Mouse (Mus musculus) neural tube, embryonic 13.5 days (tissue): ENCODE results near the gene Ppp1r36. TPM values are rescaled to one million over a fixed set of nuclear protein-coding genes. Genes with fewer than 3 reads are reported as not detected.

Source experiments
- ATAC-seq: fragments of 200-750 bp; cut with Nextera tagmentation; 2 replicates; pipeline ENCODE4 v1.8.0; 2017; ENCODE audit warnings: low read depth, mild to moderate bottlenecking, moderate TSS enrichment, moderate library complexity
- H3K27ac ChIP-seq: fragments of 300-500 bp; sonication (generic); replicated peaks from 2 replicates; pipeline ENCODE4 v1.5.1; 2015; ENCODE audit warnings: moderate library complexity, mild to moderate bottlenecking, inconsistent platforms
- H3K27me3 ChIP-seq: fragments of 300-500 bp; sonication (generic); 2 replicates; pipeline ENCODE4 v1.6.1; 2015; ENCODE audit warnings: mild to moderate bottlenecking, inconsistent platforms
- H3K36me3 ChIP-seq: fragments of 300-500 bp; sonication (generic); 2 replicates; pipeline ENCODE4 v1.6.1; 2015; ENCODE audit warnings: mild to moderate bottlenecking, inconsistent platforms
- H3K4me1 ChIP-seq: fragments of 300-500 bp; sonication (generic); replicated peaks from 2 replicates; pipeline ENCODE4 v1.6.1; 2015; ENCODE audit warnings: inconsistent platforms
- H3K4me2 ChIP-seq: fragments of 300-500 bp; sonication (generic); 2 replicates; pipeline ENCODE4 v1.6.1; 2015; ENCODE audit warnings: inconsistent platforms, mild to moderate bottlenecking, moderate library complexity
- H3K4me3 ChIP-seq: fragments of 300-500 bp; sonication (generic); 2 replicates; pipeline ENCODE4 v1.5.1; 2015; ENCODE audit warnings: mild to moderate bottlenecking, inconsistent platforms
- H3K9ac ChIP-seq: fragments of 300-500 bp; sonication (generic); 2 replicates; pipeline ENCODE4 v1.6.1; 2015; ENCODE audit warnings: moderate library complexity, mild to moderate bottlenecking, inconsistent platforms
- H3K9me3 ChIP-seq: fragments of 300-500 bp; sonication (generic); 2 replicates; pipeline ENCODE4 v1.6.1; 2016; ENCODE audit warnings: inconsistent platforms
- WGBS: fragments of 180-500 bp; shearing (Covaris S2); methylation state at CpG from one replicate; pipeline ENCODE4 v1.1.7; 2015; 5-methylcytosine and 5-hydroxymethylcytosine counted together
- polyA plus RNA-seq: library from polyadenylated mRNA; unstranded; fragments of >200 nt; fragmentation: Nextera tagmentation; extraction: Ambion mirVana; gene quantifications from 2 replicates; pipeline ENCODE4 v1.2.1, GENCODE M21; 2015

Ppp1r36 gene
- polyA plus RNA-seq, 1 experiment from 2014 or later = 0.17 TPM

DNA sequence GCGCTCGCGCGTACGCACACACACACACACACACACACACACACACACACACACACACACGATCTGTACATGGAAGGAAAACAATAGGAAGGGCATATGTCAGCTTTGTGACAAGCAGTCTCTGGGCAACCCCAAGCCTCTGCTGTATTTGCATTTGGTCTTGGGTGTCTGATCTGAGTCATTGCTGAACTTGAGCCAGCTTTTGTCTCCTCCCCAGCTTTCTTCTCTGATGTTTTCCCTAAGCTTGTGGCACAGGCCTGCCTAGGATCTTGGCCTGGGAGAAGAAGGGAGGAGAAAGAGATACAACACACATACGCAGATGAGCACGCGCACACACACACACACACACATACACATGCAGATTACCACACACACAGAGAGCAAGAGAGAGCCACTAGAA is 46.1 kb downstream of the Ppp1r36 start:
- WGBS = 86% methylated on average over 9 of the region's 9 CpGs

GRCm38 (mm10) chr12:76464651-76465252 is 47.4 kb downstream of the Ppp1r36 start:
- H3K4me2 ChIP-seq = peak overlapping the region; percentile 23
- WGBS = 28% methylated on average over 12 of the region's 12 CpGs
- H3K27me3 ChIP-seq = no peaks in the 10 kb centered on the region
- no peak overlapping the region for H3K9ac ChIP-seq
- no peaks in the 10 kb centered on the region for H3K36me3 ChIP-seq
- peak; percentile 72 for ATAC-seq
- H3K4me1 ChIP-seq = peaks cover 20% of the 10 kb centered on the region
- H3K4me3 ChIP-seq = no peak overlapping the region
- peak overlapping the region; percentile 49; the same call in 1 of the 2 replicates for H3K27ac ChIP-seq
- H3K9me3 ChIP-seq = no peaks in the 10 kb centered on the region

More for the DNA sequence above, 46.1 kb downstream of the Ppp1r36 start:
- Histone ChIP-seq H3K4me1 (peaks cover 20% of the 10 kb centered on the region), H3K9ac (no peak overlapping the region), H3K27ac (no peak overlapping the region), H3K4me2 (no peak overlapping the region), H3K27me3 (no peaks in the 10 kb centered on the region), H3K4me3 (no peak overlapping the region), H3K36me3 (no peaks in the 10 kb centered on the region), H3K9me3 (no peaks in the 10 kb centered on the region)
- no peak for ATAC-seq

GRCm38 (mm10) chr12:76466651-76467050 is 49.3 kb downstream of the Ppp1r36 start:
- Histone ChIP-seq H3K4me2 (no peak overlapping the region), H3K4me3 (no peak overlapping the region), H3K9me3 (no peaks in the 10 kb centered on the region), H3K9ac (no peak overlapping the region), H3K36me3 (no peaks in the 10 kb centered on the region), H3K27me3 (no peaks in the 10 kb centered on the region), H3K27ac (no peak overlapping the region), H3K4me1 (peaks cover 20% of the 10 kb centered on the region)
- no peak for ATAC-seq
- 82% methylated on average over 7 of the region's 7 CpGs for WGBS

DNA sequence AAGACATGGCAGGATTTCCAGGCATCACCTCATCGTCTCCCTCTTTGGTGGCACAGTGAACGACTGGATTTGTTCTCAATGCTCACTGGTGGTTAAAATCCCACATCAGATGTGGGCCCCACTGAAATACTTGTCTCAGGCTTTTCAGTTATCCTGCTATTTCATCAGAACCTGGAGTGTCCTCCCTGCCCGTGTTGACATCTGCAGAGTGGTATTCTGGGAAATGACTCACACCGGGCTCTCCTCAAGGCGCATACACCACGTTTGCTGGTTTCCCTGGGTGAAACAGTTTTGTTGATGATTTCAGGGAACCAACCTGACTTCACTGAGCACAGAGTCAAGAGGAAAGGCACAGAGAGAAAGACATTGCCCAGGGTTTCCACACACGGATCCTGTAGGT is 49.9 kb downstream of the Ppp1r36 start:
- Histone ChIP-seq H3K9me3 (no peaks in the 10 kb centered on the region), H3K4me3 (no peak overlapping the region), H3K27me3 (no peaks in the 10 kb centered on the region), H3K4me2 (no peak overlapping the region), H3K4me1 (peaks cover 20% of the 10 kb centered on the region), H3K9ac (no peak overlapping the region), H3K27ac (no peak overlapping the region), H3K36me3 (no peaks in the 10 kb centered on the region)
- WGBS = 70% methylated on average over 7 of the region's 7 CpGs
- no peak for ATAC-seq

GRCm38 (mm10) chr12:76472046-76472445 is 54.7 kb downstream of the Ppp1r36 start:
- H3K4me3 ChIP-seq = no peak overlapping the region
- H3K4me1 ChIP-seq = no peaks in the 10 kb centered on the region
- H3K27ac ChIP-seq = no peak overlapping the region
- peak; percentile 47; the same call in 1 of the 2 replicates for ATAC-seq
- no peaks in the 10 kb centered on the region for H3K27me3 ChIP-seq
- 5% methylated on average over 4 of the region's 4 CpGs for WGBS
- H3K9me3 ChIP-seq = no peaks in the 10 kb centered on the region
- no peaks in the 10 kb centered on the region for H3K36me3 ChIP-seq
- H3K4me2 ChIP-seq = no peak overlapping the region
- H3K9ac ChIP-seq = no peak overlapping the region

GRCm38 (mm10) chr12:76473562-76474245 is 56.4 kb downstream of the Ppp1r36 start:
- no peak for ATAC-seq
- H3K4me1 ChIP-seq = peaks cover 6% of the 10 kb centered on the region; the same call in 1 of the 2 replicates
- no peaks in the 10 kb centered on the region for H3K27me3 ChIP-seq

DNA sequence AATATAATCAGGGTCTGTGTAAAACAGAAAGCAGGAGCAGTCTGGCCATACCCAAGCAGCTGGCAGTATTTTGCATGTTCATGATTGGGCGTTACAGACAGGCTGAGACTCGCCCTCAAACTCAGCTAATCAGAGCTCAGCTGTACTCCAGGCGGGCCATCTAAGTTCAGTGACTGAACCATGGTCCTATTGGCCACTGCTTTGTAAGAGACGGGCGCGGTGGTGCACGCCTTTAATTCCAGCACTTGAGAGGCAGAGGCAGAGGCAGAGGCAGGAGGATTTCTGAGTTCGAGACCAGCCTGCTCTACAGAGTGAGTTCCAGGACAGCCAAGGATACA is 56.9 kb downstream of the Ppp1r36 start:
- peaks cover 6% of the 10 kb centered on the region; the same call in 1 of the 2 replicates for H3K4me1 ChIP-seq
- H3K9me3 ChIP-seq = no peaks in the 10 kb centered on the region
- H3K27me3 ChIP-seq = no peaks in the 10 kb centered on the region
- no peak overlapping the region for H3K9ac ChIP-seq
- 86% methylated on average over 8 of the region's 8 CpGs for WGBS
- H3K4me3 ChIP-seq = no peak overlapping the region
- no peak overlapping the region for H3K27ac ChIP-seq
- no peaks in the 10 kb centered on the region for H3K36me3 ChIP-seq
- ATAC-seq = no peak
- no peak overlapping the region for H3K4me2 ChIP-seq

More at GRCm38 (mm10) chr12:76473562-76474245, 56.4 kb downstream of the Ppp1r36 start:
- WGBS = 77% methylated on average over 10 of the region's 10 CpGs
- H3K9ac ChIP-seq = no peak overlapping the region
- H3K27ac ChIP-seq = no peak overlapping the region
- H3K4me2 ChIP-seq = no peak overlapping the region
- H3K9me3 ChIP-seq = no peaks in the 10 kb centered on the region
- H3K4me3 ChIP-seq = no peak overlapping the region
- no peaks in the 10 kb centered on the region for H3K36me3 ChIP-seq

DNA sequence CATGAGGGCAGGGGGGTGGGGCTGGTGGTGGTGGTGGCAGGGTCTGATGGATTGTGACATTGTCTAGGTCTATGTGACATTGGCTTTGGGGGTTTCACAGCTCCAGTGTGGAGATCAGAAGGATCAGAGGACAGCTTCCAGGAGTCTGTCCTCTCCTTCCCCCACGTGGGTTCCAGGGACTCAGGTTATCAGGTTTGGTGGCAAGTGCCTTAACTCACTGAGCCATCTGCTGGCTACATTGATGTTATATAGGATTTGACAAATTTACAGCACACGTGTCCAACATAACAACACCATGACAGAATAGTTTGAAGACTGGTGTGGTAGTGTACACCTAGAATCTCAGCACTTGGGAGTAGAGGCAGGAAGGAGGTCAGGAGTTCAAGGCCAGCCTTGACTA is 57.5 kb downstream of the Ppp1r36 start:
- Histone ChIP-seq H3K9ac (no peak overlapping the region), H3K27ac (no peak overlapping the region), H3K4me3 (no peak overlapping the region), H3K4me2 (no peak overlapping the region), H3K27me3 (no peaks in the 10 kb centered on the region), H3K4me1 (peaks cover 6% of the 10 kb centered on the region; the same call in 1 of the 2 replicates), H3K36me3 (no peaks in the 10 kb centered on the region), H3K9me3 (no peaks in the 10 kb centered on the region)
- WGBS = 55% methylated on average over 2 of the region's 2 CpGs
- ATAC-seq = no peak

- Histone ChIP-seq H3K9ac (no peak overlapping the region), H3K9me3 (no peaks in the 10 kb centered on the region), H3K4me2 (no peak overlapping the region), H3K36me3 (no peaks in the 10 kb centered on the region), H3K4me1 (peaks cover 6% of the 10 kb centered on the region; the same call in 1 of the 2 replicates), H3K27me3 (no peaks in the 10 kb centered on the region), H3K27ac (no peak overlapping the region), H3K4me3 (no peak overlapping the region)
- WGBS = 95% methylated on average over 1 of the region's 1 CpGs
- ATAC-seq = no peak
These were observed 58.8 kb downstream of the Ppp1r36 start for GRCm38 (mm10) chr12:76476146-76476545.

- Histone ChIP-seq H3K4me2 (0 out of 2 replicates have a peak overlapping the region, but pooled peaks have one; percentile 0), H3K4me3 (no peak overlapping the region), H3K27me3 (no peaks in the 10 kb centered on the region), H3K9ac (no peak overlapping the region), H3K9me3 (no peaks in the 10 kb centered on the region), H3K4me1 (peaks cover 6% of the 10 kb centered on the region; the same call in 1 of the 2 replicates), H3K36me3 (no peaks in the 10 kb centered on the region), H3K27ac (0 out of 2 replicates have a peak overlapping the region, but pooled peaks have one; percentile 11)
- ATAC-seq = no peak
- 39% methylated on average over 14 of the region's 14 CpGs for WGBS
These were observed 61.1 kb downstream of the Ppp1r36 start for GRCm38 (mm10) chr12:76478309-76479023.

- WGBS = 73% methylated on average over 5 of the region's 5 CpGs
These were observed 61.8 kb downstream of the Ppp1r36 start for GRCm38 (mm10) chr12:76479174-76479573.

DNA sequence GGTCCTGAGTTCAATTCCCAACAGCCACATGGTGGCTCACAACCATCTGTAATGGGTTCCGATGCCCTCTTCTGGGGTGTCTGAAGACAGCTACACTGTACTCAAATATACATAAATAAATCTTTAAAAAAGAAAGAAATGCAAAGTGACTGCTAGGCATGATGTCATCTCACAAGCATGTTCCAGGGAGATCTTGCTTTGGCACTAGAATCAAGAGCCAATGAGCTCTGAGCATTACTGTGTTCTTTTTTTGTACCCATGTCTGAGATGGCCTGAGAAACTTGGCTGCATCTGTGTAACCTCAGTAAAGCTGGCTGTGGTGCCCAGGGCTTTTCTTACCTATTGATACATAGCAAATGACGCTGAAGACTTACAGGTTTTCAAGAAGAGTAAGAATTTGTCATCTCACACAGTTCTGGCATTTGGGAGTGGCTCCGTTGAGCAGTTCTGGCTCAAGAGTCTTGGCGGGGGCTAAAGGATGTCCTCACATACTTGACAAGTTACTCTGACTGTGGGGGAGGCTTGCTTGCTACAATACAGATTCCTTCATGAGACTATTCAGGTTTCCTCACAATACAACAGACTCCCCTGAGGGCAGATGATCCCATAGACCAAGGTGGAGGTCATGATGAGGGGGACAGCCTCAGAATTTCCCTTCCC is 62.6 kb downstream of the Ppp1r36 start:
- no peak for ATAC-seq
- Histone ChIP-seq H3K27ac (no peak overlapping the region), H3K4me2 (no peak overlapping the region), H3K27me3 (no peaks in the 10 kb centered on the region), H3K4me3 (no peak overlapping the region), H3K36me3 (no peaks in the 10 kb centered on the region), H3K9me3 (no peaks in the 10 kb centered on the region), H3K9ac (no peak overlapping the region), H3K4me1 (peaks cover 6% of the 10 kb centered on the region; the same call in 1 of the 2 replicates)
- WGBS = 89% methylated on average over 4 of the region's 4 CpGs

More at GRCm38 (mm10) chr12:76479174-76479573, 61.8 kb downstream of the Ppp1r36 start:
- Histone ChIP-seq H3K9me3 (no peaks in the 10 kb centered on the region), H3K36me3 (no peaks in the 10 kb centered on the region), H3K27ac (no peak overlapping the region), H3K4me2 (no peak overlapping the region), H3K27me3 (no peaks in the 10 kb centered on the region), H3K4me3 (no peak overlapping the region), H3K4me1 (peaks cover 6% of the 10 kb centered on the region; the same call in 1 of the 2 replicates), H3K9ac (no peak overlapping the region)
- no peak for ATAC-seq
